Mouse (Mus musculus): ENCODE measurements around the gene Afap1l2. TPM values are rescaled to one million over a fixed set of nuclear protein-coding genes. Genes with fewer than 3 reads are reported as not detected.

The Afap1l2 gene
- polyA plus RNA-seq, 1 experiment from 2014 or later, result 3.0 TPM

DNA sequence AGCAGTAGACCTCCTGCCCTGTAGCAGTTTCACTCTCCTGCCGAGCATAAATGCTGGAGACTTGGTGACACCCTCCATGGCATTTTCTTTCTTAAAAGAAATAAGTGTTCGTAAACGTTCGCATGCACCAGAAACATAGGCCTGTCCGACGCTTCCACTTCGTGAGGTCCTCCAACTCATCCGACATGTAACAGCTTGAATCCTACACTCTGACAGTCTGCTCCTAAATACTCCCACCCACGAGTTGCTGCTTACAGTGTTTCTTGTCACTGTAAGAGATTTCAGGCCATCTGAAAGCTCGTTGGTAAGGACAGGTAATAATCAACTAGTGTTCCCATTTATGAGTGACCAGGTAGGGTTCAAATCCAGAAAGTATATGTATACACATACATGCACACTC, 120.1 kb downstream of the Afap1l2 start:
- WGBS, result 75% methylated on average over 10 of the region's 10 CpGs
- Histone ChIP-seq H3K4me1 (ENCODE audit: control insufficient read depth, insufficient read depth, low read length) (peaks cover 11% of the 10 kb centered on the region), H3K9me3 (replicated peaks; ENCODE audit: control insufficient read depth, low read length) (no peaks in the 10 kb centered on the region)

DNA sequence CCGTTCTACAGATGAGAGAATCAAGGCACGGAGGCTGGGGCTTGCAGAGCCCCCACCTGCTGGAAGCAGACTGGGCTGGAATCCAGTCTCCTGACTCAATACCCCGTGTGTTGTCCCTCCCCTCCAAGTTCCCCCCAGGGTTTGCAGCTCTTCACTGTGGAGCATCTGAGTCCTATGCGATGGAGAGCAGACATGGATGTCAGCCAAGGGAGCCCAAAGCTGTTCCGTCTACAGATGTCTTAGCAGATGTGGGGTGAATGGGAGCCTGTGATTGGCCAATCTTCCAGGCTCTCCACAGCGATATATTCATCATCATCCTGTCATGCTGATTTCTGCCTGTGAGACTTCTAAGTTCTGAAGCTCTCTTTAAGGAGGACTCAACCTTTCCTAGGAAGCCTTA, 130.7 kb downstream of the Afap1l2 start:
- Histone ChIP-seq H3K9ac (ENCODE audit: low read length) (no peak overlapping the region), H3K9me3 (replicated peaks; ENCODE audit: control insufficient read depth, low read length) (no peaks in the 10 kb centered on the region), H3K4me2 (ENCODE audit: low read depth, low read length) (no peak overlapping the region), H3K4me3 (ENCODE audit: low read length) (no peak overlapping the region), H3K4me1 (ENCODE audit: control insufficient read depth, insufficient read depth, low read length) (peaks cover 14% of the 10 kb centered on the region), H3K36me3 (ENCODE audit: control insufficient read depth, insufficient read depth) (no peaks in the 10 kb centered on the region), H3K27me3 (ENCODE audit: control insufficient read depth, insufficient read depth, low read length) (peaks cover 61% of the 10 kb centered on the region), H3K27ac (ENCODE audit: low read length) (no peak overlapping the region)
- ATAC-seq (replicated peaks; ENCODE audit: extremely low read depth, insufficient read depth, low FRiP score), result no peak
- WGBS, result 56% methylated on average over 6 of the region's 6 CpGs

More for the DNA sequence above, 120.1 kb downstream of the Afap1l2 start:
- Histone ChIP-seq H3K4me3 (ENCODE audit: low read length) (no peak overlapping the region), H3K27ac (ENCODE audit: low read length) (no peak overlapping the region), H3K9ac (ENCODE audit: low read length) (no peak overlapping the region), H3K27me3 (ENCODE audit: control insufficient read depth, insufficient read depth, low read length) (no peaks in the 10 kb centered on the region), H3K36me3 (ENCODE audit: control insufficient read depth, insufficient read depth) (no peaks in the 10 kb centered on the region), H3K4me2 (ENCODE audit: low read depth, low read length) (no peak overlapping the region)
- no peak for ATAC-seq (replicated peaks; ENCODE audit: extremely low read depth, insufficient read depth, low FRiP score)

DNA sequence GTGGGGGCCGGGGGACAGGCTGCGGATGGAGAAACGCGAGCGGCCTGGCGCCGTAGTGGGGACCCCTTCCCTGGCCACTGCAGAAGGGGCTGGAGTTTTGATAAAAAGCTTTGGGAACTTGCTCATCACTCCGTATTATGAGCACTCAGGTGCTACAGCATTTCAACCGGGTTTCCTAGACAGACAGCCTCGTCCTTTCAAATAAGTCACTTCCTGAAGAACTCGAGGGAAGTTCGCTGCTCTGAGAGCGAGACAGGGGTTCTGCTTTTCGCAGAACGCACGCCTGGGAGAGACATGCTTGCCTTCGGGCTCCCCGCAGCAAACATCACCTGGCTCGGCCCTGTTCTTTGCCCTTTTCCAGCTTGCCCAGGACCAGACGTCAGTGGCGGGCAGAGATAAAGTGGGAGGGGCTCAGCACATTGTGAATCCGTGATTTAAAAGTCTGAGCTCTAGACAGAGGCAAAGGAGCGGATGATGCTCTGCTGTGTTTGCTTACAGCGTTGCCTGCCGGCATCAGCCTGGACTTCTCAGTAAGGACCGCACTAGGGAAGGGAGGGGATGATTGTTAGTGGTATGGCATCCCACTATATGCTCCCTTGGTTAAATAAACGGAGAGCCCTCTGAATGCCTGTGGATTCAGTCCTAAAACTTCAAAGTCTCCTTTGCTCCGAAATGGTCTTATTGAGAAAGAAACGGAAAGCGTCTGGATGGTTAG, 133.3 kb downstream of the Afap1l2 start:
- H3K9ac ChIP-seq (ENCODE audit: low read length), result peak overlapping the region; percentile 57
- no peak for ATAC-seq (replicated peaks; ENCODE audit: extremely low read depth, insufficient read depth, low FRiP score)
- H3K4me1 ChIP-seq (ENCODE audit: control insufficient read depth, insufficient read depth, low read length), result peaks cover 11% of the 10 kb centered on the region
- H3K9me3 ChIP-seq (replicated peaks; ENCODE audit: control insufficient read depth, low read length), result no peaks in the 10 kb centered on the region
- peak overlapping the region; percentile 62 for H3K4me3 ChIP-seq (ENCODE audit: low read length)
- no peaks in the 10 kb centered on the region for H3K36me3 ChIP-seq (ENCODE audit: control insufficient read depth, insufficient read depth)
- peak overlapping the region; percentile 96 for H3K4me2 ChIP-seq (ENCODE audit: low read depth, low read length)
- no peak overlapping the region for H3K27ac ChIP-seq (ENCODE audit: low read length)
- H3K27me3 ChIP-seq (ENCODE audit: control insufficient read depth, insufficient read depth, low read length), result peaks cover 66% of the 10 kb centered on the region
- 9% methylated on average over 30 of the region's 30 CpGs for WGBS

DNA sequence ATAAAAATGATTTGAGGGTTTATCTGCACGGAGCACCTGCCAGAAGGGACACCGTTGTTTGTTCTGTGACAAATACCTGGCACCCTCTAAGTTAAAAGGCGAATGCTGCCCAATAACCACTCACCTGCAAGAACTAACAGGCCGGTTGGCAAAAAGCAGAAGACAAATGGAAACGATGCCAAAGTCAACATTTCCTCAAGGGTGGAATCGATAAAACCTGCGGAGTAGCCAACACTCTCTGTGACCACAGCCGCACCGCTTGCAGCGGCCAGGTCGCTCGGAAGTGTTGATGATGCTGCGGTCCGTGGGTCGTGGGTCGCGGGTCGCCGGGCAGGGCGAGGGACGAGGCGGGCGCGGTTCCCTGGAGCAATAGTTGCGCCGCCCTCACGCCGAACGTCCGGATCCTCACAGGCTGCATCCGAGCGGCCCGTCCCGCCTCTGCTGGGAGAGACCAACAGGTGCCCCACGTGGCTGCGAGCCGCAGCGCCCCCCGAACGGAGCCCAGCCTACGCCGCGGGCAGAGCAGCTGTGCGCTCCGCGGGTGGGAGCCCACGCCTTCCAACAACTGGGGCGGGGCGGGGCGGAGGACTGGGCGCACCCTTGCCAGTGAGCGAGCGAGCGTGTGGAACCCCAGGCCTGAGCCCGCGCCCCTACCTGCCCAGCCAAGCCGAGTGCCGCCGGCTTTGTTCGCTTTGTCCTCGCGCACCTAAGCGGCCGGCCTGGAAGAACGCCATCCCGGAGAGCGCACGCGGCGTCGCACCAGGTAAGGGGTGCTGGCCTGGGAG, 134.0 kb downstream of the Afap1l2 start, which contains the start of gene Vwa2:
Vwa2 (plus strand) TSS at position 434 of the 785 bp plus-strand sequence.
- Histone ChIP-seq H3K27ac (ENCODE audit: low read length) (no peak within 1 kb of the TSS), H3K9me3 (replicated peaks; ENCODE audit: control insufficient read depth, low read length) (no peaks in the 10 kb centered on the region), H3K4me3 (ENCODE audit: low read length) (peak within 1 kb of the TSS; percentile 62), H3K27me3 (ENCODE audit: control insufficient read depth, insufficient read depth, low read length) (peaks cover 66% of the 10 kb centered on the region), H3K4me2 (ENCODE audit: low read depth, low read length) (peak within 1 kb of the TSS; percentile 96), H3K4me1 (ENCODE audit: control insufficient read depth, insufficient read depth, low read length) (peaks cover 11% of the 10 kb centered on the region), H3K36me3 (ENCODE audit: control insufficient read depth, insufficient read depth) (no peaks in the 10 kb centered on the region), H3K9ac (ENCODE audit: low read length) (peak within 1 kb of the TSS; percentile 57)
- no peak; the same call in 1 of the 2 replicates for ATAC-seq (replicated peaks; ENCODE audit: extremely low read depth, insufficient read depth, low FRiP score)
- WGBS, result 3% methylated on average over 70 of the region's 71 CpGs

DNA sequence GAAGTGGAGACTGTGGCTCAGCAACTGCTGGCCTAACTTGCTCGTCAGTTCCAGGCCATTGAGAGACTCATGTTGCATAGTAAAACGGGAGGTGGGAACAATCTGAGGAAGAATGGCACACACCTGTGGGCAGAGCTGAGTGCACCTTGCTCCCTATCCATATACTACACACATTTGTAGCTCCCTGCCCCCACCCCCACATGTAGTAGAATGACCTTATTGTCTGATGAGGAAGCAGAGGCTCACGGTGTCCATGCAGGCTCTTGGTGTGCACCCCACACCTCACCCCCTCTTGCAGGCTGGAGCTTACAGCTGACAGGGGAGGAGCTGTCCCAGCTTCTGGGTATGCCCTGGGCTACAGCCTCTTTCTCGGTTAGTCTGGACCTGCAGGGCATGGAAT, 140.3 kb downstream of the Afap1l2 start:
- no peaks in the 10 kb centered on the region for H3K4me1 ChIP-seq (ENCODE audit: control insufficient read depth, insufficient read depth, low read length)
- no peak overlapping the region for H3K4me3 ChIP-seq (ENCODE audit: low read length)
- H3K9ac ChIP-seq (ENCODE audit: low read length), result no peak overlapping the region
- no peak for ATAC-seq (replicated peaks; ENCODE audit: extremely low read depth, insufficient read depth, low FRiP score)
- no peaks in the 10 kb centered on the region for H3K36me3 ChIP-seq (ENCODE audit: control insufficient read depth, insufficient read depth)
- 58% methylated on average over 4 of the region's 4 CpGs for WGBS
- no peak overlapping the region for H3K27ac ChIP-seq (ENCODE audit: low read length)
- H3K9me3 ChIP-seq (replicated peaks; ENCODE audit: control insufficient read depth, low read length), result no peaks in the 10 kb centered on the region
- peaks cover 14% of the 10 kb centered on the region for H3K27me3 ChIP-seq (ENCODE audit: control insufficient read depth, insufficient read depth, low read length)
- H3K4me2 ChIP-seq (ENCODE audit: low read depth, low read length), result no peak overlapping the region

Other genes with a start within 250 kb of the Afap1l2 start
- 17.4 and 18.7 TPM in 2 replicates for gene Ccdc186, start 186.0 kb downstream of the Afap1l2 start, polyA plus RNA-seq (2015; fragmentation: Nextera tagmentation; extraction: Ambion mirVana)
- 0.32 and 0.44 TPM in 2 replicates for gene Tdrd1, start 182.0 kb downstream of the Afap1l2 start, polyA plus RNA-seq (2015; fragmentation: Nextera tagmentation; extraction: Ambion mirVana)
- gene Vwa2, start 134.0 kb downstream of the Afap1l2 start, polyA plus RNA-seq (2015; fragmentation: Nextera tagmentation; extraction: Ambion mirVana), result 0.25 and 0.70 TPM in 2 replicates